Mouse (Mus musculus) forebrain, embryonic 16.5 days (tissue): ENCODE results near the gene Gdpd5. TPM values are rescaled to one million over a fixed set of nuclear protein-coding genes. Genes with fewer than 3 reads are reported as not detected.

ENCODE experiments used
- ATAC-seq: fragments of 200-750 bp; cut with Nextera tagmentation; 2 replicates; pipeline ENCODE4 v1.8.0; 2017; ENCODE audit warnings: mild to moderate bottlenecking, moderate library complexity
- H3K27ac ChIP-seq: fragments of 300-500 bp; sonication (generic); 2 replicates; pipeline ENCODE4 v1.5.1; 2014; ENCODE audit warnings: low read length, control low read depth
- H3K27me3 ChIP-seq: fragments of 300-500 bp; sonication (generic); replicated peaks from 2 replicates; pipeline ENCODE4 v1.6.1; 2014; ENCODE audit warnings: low read length; ENCODE audit not compliant: control insufficient read depth, insufficient read depth
- H3K36me3 ChIP-seq: fragments of 300-500 bp; sonication (generic); 2 replicates; pipeline ENCODE4 v1.6.1; 2014; ENCODE audit not compliant: control insufficient read depth, insufficient read depth
- H3K4me1 ChIP-seq: fragments of 300-500 bp; sonication (generic); replicated peaks from 2 replicates; pipeline ENCODE4 v1.6.1; 2014; ENCODE audit warnings: low read length; ENCODE audit not compliant: control insufficient read depth, insufficient read depth
- H3K4me2 ChIP-seq: fragments of 300-500 bp; sonication (generic); 2 replicates; pipeline ENCODE4 v1.6.1; 2014; ENCODE audit warnings: mild to moderate bottlenecking, low read length, control low read depth
- H3K4me3 ChIP-seq: fragments of 300-500 bp; sonication (generic); replicated peaks from 2 replicates; pipeline ENCODE4 v1.5.1; 2014; ENCODE audit warnings: mild to moderate bottlenecking, low read length, control low read depth
- H3K9ac ChIP-seq: fragments of 300-500 bp; sonication (generic); replicated peaks from 2 replicates; pipeline ENCODE4 v1.6.1; 2014; ENCODE audit warnings: low read depth, low read length, control low read depth
- H3K9me3 ChIP-seq: fragments of 300-500 bp; sonication (generic); 2 replicates; pipeline ENCODE4 v1.6.1; 2016; ENCODE audit warnings: low read length; ENCODE audit not compliant: control insufficient read depth
- WGBS: fragments of 180-500 bp; shearing (Covaris S2); extraction: QIAGEN DNeasy Blood & Tissue Kit; methylation state at CpG from one replicate; pipeline ENCODE4 v1.1.7; 2014; 5-methylcytosine and 5-hydroxymethylcytosine counted together
- polyA plus RNA-seq: library from polyadenylated mRNA; unstranded; fragments of >200 nt; fragmentation: Nextera tagmentation; extraction: Ambion mirVana; gene quantifications from 2 replicates; pipeline ENCODE4 v1.2.1, GENCODE M21; 2015

The Gdpd5 gene
- polyA plus RNA-seq, 1 experiment from 2014 or later = 48.0 TPM

DNA sequence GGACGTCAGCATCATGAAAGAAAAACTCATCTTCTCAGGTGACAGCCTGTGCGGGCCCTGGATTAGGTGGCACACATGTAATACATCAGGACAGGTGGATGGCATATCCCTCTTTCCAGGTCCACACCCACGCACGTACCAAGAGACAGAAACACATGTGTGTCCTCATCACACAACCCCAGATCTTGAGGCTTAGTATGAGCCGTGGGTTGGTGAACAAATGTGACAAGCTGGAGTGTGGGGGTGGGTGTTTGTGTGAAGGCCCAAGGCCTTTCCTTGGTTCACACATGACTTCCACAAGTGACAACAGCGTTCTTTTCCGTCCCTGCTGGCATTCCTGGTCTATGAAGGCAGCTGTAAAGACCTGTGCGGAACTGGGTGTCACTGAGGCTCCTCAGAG, 77.6 kb downstream of the Gdpd5 start:
- Histone ChIP-seq H3K4me2 (no peak overlapping the region), H3K27me3 (no peaks in the 10 kb centered on the region), H3K4me1 (no peaks in the 10 kb centered on the region), H3K27ac (no peak overlapping the region), H3K36me3 (peaks cover 13% of the 10 kb centered on the region), H3K9ac (no peak overlapping the region), H3K9me3 (no peaks in the 10 kb centered on the region), H3K4me3 (no peak overlapping the region)
- WGBS = 88% methylated on average over 8 of the region's 8 CpGs
- ATAC-seq = no peak

DNA sequence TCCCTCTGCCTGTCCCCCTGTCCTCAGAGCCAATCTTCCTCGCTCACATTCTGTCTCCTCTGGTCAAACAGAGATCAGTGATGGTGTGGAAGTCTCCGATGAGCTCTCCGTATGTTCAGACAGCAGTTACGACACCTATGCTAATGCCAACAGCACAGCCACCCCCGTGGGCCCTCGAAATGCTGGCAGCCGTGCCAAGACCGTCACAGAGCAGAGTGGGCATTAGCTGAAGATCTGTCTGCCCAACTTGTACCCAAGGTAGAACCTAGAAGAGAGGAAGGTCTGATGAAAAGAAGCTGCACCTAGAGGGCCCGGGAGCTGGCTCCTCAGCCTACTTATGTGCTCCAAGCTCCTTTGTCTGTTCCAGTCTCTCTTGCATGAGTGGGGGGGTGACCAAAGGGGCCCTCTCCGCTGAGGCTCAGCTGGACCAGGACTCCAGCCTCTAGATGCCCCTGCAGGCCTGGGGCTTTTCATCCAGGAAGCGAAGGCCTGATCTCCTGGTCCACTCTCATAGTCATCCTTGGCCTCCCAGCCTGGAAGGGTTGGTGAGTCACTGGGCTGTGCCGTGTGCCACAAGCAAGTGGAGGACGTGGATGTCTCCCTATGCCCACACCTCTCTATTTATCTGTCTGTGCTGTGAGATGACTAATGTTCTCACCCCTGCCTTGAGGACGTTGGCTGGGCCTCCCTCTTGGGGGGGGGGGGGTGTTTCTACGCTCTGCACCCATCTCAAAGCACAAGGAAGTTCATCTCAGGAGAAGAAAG, 78.9 kb downstream of the Gdpd5 start:
- Histone ChIP-seq H3K27me3 (no peaks in the 10 kb centered on the region), H3K4me3 (no peak overlapping the region), H3K4me1 (peaks cover 1% of the 10 kb centered on the region), H3K36me3 (peaks cover 13% of the 10 kb centered on the region), H3K27ac (no peak overlapping the region), H3K9ac (no peak overlapping the region), H3K4me2 (no peak overlapping the region), H3K9me3 (no peaks in the 10 kb centered on the region)
- WGBS = 84% methylated on average over 15 of the region's 15 CpGs
- no peak for ATAC-seq

DNA sequence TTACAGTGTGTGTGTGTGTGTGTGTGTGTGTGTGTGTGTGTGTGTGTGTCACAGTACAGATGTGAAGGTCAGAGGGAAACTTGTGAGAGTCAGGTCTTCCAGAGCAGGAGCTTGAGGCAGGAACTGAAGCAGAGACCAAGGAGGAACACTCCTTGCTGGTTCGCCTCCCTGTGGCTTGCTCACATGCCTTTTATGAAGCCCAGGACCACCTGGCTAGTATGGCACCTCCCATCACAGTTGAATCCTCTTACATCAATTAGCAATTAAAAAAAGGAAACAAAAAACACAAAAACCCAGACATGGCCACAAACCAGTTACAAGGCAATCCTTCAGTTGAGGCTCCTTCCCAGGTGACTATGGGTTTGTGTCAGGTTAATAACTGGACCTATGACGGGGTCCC, 81.9 kb downstream of the Gdpd5 start:
- no peaks in the 10 kb centered on the region for H3K9me3 ChIP-seq
- H3K4me2 ChIP-seq = no peak overlapping the region
- H3K9ac ChIP-seq = no peak overlapping the region
- no peak overlapping the region for H3K4me3 ChIP-seq
- H3K27me3 ChIP-seq = no peaks in the 10 kb centered on the region
- H3K27ac ChIP-seq = no peak overlapping the region
- WGBS = 86% methylated on average over 2 of the region's 2 CpGs
- H3K36me3 ChIP-seq = peaks cover 13% of the 10 kb centered on the region
- H3K4me1 ChIP-seq = peaks cover 32% of the 10 kb centered on the region
- ATAC-seq = no peak

GRCm38 (mm10) chr7:99465811-99466210, 84.6 kb downstream of the Gdpd5 start, which contains the start of gene Klhl35:
Klhl35 (plus strand) TSS chr7:99466004.
- Histone ChIP-seq H3K4me1 (peaks cover 35% of the 10 kb centered on the region), H3K36me3 (peaks cover 3% of the 10 kb centered on the region; the same call in 1 of the 2 replicates), H3K4me2 (peak within 1 kb of the TSS; percentile 37), H3K9me3 (no peaks in the 10 kb centered on the region), H3K9ac (peak within 1 kb of the TSS; percentile 61), H3K4me3 (peak within 1 kb of the TSS; percentile 21), H3K27ac (peak within 1 kb of the TSS; percentile 77), H3K27me3 (no peaks in the 10 kb centered on the region)
- WGBS = 13% methylated on average over 8 of the region's 8 CpGs
- ATAC-seq = peak; percentile 39

DNA sequence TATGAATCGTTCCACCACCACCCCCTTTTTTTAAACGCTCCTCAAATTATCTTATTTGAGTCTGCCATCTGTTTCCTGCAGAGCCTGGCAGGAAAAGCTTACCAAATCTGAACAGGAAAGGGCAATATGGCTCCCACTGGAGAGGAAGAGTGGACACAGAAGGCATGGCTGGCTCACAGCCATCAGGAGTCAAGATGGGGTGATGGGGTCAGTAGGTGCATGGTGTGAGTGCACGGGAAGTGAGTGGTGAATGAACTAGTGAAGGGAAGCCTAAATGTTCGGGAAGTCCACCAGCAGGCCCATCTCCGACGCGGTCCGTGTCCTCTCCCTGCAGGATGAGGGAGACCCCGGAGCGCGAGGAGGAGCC, 86.7 kb downstream of the Gdpd5 start:
- ATAC-seq = no peak
- H3K4me3 ChIP-seq = peak overlapping the region; percentile 52
- H3K4me1 ChIP-seq = peaks cover 35% of the 10 kb centered on the region
- WGBS = 21% methylated on average over 11 of the region's 11 CpGs
- H3K27me3 ChIP-seq = no peaks in the 10 kb centered on the region
- H3K36me3 ChIP-seq = peaks cover 5% of the 10 kb centered on the region
- peak overlapping the region; percentile 89 for H3K27ac ChIP-seq
- H3K9me3 ChIP-seq = no peaks in the 10 kb centered on the region
- H3K9ac ChIP-seq = peak overlapping the region; percentile 78
- peak overlapping the region; percentile 53 for H3K4me2 ChIP-seq

- no peaks in the 10 kb centered on the region for H3K27me3 ChIP-seq
- peak overlapping the region; percentile 78 for H3K9ac ChIP-seq
- peaks cover 6% of the 10 kb centered on the region for H3K36me3 ChIP-seq
- peak overlapping the region; percentile 52 for H3K4me3 ChIP-seq
- H3K4me1 ChIP-seq = peaks cover 35% of the 10 kb centered on the region
- peak overlapping the region; percentile 89 for H3K27ac ChIP-seq
- 1% methylated on average over 118 of the region's 145 CpGs for WGBS
- peak overlapping the region; percentile 53 for H3K4me2 ChIP-seq
- peak; percentile 89 for ATAC-seq
- H3K9me3 ChIP-seq = no peaks in the 10 kb centered on the region
These were observed 87.3 kb downstream of the Gdpd5 start for GRCm38 (mm10) chr7:99468283-99469132.

DNA sequence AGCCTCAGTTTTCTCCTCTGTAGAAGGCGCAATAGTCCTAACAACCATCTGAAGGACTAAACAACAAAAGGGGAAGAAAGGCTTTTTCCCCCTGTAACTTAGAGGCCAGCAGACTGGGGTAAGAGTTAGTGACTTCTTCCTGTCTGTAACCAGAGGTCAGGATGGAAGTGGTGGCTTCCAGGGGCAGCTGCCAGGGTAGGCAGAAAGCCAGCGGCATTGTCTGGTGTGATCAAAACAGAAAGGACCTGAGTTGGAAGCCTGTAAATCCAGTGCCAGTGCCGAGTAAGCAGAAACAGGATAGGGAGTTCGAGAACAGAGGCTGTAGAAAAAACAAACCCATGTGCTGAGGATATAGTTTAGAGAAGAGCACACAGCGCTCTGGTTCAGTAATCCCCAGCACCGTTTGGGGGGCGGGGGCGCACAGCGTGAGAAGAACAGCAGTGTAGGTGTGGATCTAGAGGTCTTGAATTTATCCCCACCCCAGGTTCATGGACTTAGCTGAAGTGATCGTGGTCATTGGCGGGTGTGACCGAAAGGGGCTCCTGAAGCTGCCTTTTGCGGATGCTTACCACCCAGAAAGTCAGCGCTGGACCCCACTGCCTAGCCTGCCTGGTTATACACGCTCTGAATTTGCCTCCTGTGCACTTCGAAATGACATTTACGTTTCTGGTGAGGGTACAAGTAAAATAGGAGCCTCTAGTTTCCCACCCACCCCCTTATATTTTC, 88.6 kb downstream of the Gdpd5 start:
- ATAC-seq = no peak
- 85% methylated on average over 17 of the region's 17 CpGs for WGBS
- no peak overlapping the region for H3K9ac ChIP-seq
- H3K4me2 ChIP-seq = no peak overlapping the region
- H3K27me3 ChIP-seq = no peaks in the 10 kb centered on the region
- peaks cover 35% of the 10 kb centered on the region for H3K4me1 ChIP-seq
- H3K36me3 ChIP-seq = peaks cover 6% of the 10 kb centered on the region
- H3K9me3 ChIP-seq = no peaks in the 10 kb centered on the region
- no peak overlapping the region for H3K4me3 ChIP-seq
- no peak overlapping the region for H3K27ac ChIP-seq

GRCm38 (mm10) chr7:99471578-99471977, 90.4 kb downstream of the Gdpd5 start:
- no peak overlapping the region for H3K4me2 ChIP-seq
- H3K9ac ChIP-seq = no peak overlapping the region
- no peak overlapping the region for H3K27ac ChIP-seq
- no peaks in the 10 kb centered on the region for H3K9me3 ChIP-seq
- peaks cover 6% of the 10 kb centered on the region for H3K36me3 ChIP-seq
- WGBS = 63% methylated on average over 18 of the region's 18 CpGs
- H3K4me3 ChIP-seq = no peak overlapping the region
- no peaks in the 10 kb centered on the region for H3K27me3 ChIP-seq
- H3K4me1 ChIP-seq = peaks cover 19% of the 10 kb centered on the region
- no peak for ATAC-seq
